Mouse (Mus musculus) stomach, postnatal 0 days (tissue): Measurements from ENCODE around the gene Slco2a1.

Experiments used
- CTCF ChIP-seq: IDR thresholded peaks from 2 replicates; pipeline ENCODE4 v1.5.1; 2016; ENCODE audit warnings: antibody characterized with exemption, low read depth, mild to moderate bottlenecking, moderate library complexity
- EP300 ChIP-seq: optimal IDR thresholded peaks from 2 replicates; pipeline ENCODE3; 2016; ENCODE audit warnings: antibody characterized with exemption

GRCm38 (mm10) chr9:103080211-103080610 is 91.7 kb downstream of the Slco2a1 start:
- TF ChIP-seq CTCF (no peak), EP300 (no peak)
